In the genomic region with DNA sequence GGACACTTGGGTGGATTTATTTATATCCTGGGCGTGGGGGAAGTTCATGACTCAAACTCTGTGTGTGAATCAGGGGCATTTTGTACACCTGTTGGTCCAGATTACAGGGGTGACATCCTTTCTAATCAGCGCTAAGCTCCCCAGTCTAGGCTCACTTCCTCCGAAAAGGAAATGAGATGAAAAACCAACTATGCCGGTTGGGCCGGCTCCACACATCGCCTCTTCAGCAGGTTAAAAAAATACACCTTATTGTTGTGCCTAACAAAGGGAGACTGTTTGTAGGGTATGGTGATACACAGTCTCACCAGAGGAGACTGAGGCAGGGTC, we compare ENCODE assay signal across 9 mouse cellular contexts.
"Had no signal": no experiment of that assay in that cellular context is flagged by ENCODE, and none has a peak within 500 bp of the region (broad histone marks: within the 10 kb centered on the region; RNA-seq: fewer than 3 reads in every experiment).

No protein-coding gene starts in this region.

- H3K27ac ChIP-seq: kidney, postnatal 0 days; macrophage; midbrain, embryonic 15.5 days; neural tube, embryonic 13.5 days had no signal

- H3K27me3 ChIP-seq: midbrain, embryonic 15.5 days had no signal

- DNase-seq: kidney, adult 11 months had no signal

- ATAC-seq: midbrain, embryonic 15.5 days had no signal

- H3K9me3 ChIP-seq: liver, embryonic 15.5 days; megakaryocyte, embryonic 14.5 days; midbrain, embryonic 15.5 days; neural tube, embryonic 13.5 days had no signal

- H3K9ac ChIP-seq: liver, embryonic 15.5 days; midbrain, embryonic 15.5 days; neural tube, embryonic 13.5 days had no signal

- H3K4me2 ChIP-seq: liver, embryonic 11.5 days; midbrain, embryonic 11.5 days; midbrain, embryonic 15.5 days; neural tube, embryonic 13.5 days had no signal

- H3K4me1 ChIP-seq: midbrain, embryonic 15.5 days; neural tube, embryonic 13.5 days had no signal

- H3K4me3 ChIP-seq: liver, embryonic 15.5 days; megakaryocyte, embryonic 14.5 days; midbrain, embryonic 15.5 days; neural tube, embryonic 13.5 days had no signal

- H3K36me3 ChIP-seq: liver, embryonic 15.5 days; midbrain, embryonic 15.5 days; neural tube, embryonic 13.5 days had no signal
